Mouse (Mus musculus) liver, adult 2 months (tissue): ENCODE measurements around the gene Pigg. TPM values are rescaled to one million over a fixed set of nuclear protein-coding genes. Genes with fewer than 3 reads are reported as not detected.
"Not testable (repeated sequence)": the region's sequence is repeated elsewhere in the genome, so short reads cannot be mapped to it uniquely, and the experiment has no call there.

ENCODE experiments used
- DNase-seq: peaks from one replicate; pipeline ENCODE4 v3.0.0-alpha.2; 2011; ENCODE audit warnings: low read depth, low spot score; ENCODE audit errors: extremely low read depth
- H3K27ac ChIP-seq: fragments of 200-500 bp; replicated peaks from 2 replicates; pipeline ENCODE4 v1.5.1; 2012; ENCODE audit warnings: low read depth, mild to moderate bottlenecking, control low read depth, inconsistent platforms, low read length; ENCODE audit not compliant: insufficient read depth
- H3K27me3 ChIP-seq: fragments of 200-500 bp; 2 replicates; pipeline ENCODE4 v1.6.1; 2012; ENCODE audit warnings: mild to moderate bottlenecking, moderate library complexity, low read length, inconsistent platforms; ENCODE audit not compliant: control insufficient read depth, insufficient read depth
- H3K36me3 ChIP-seq: fragments of 200-500 bp; 2 replicates; pipeline ENCODE4 v1.6.1; 2012; ENCODE audit warnings: low read length, inconsistent platforms; ENCODE audit not compliant: control insufficient read depth, insufficient read depth
- H3K4me1 ChIP-seq: fragments of 200-500 bp; 2 replicates; pipeline ENCODE4 v1.6.1; 2011; ENCODE audit warnings: low read length; ENCODE audit not compliant: control insufficient read depth, insufficient read depth
- H3K4me3 ChIP-seq: fragments of 200-500 bp; 2 replicates; pipeline ENCODE4 v1.5.1; 2011; ENCODE audit warnings: low read depth, mild to moderate bottlenecking, control low read depth, low read length, moderate library complexity; ENCODE audit not compliant: insufficient read depth
- H3K79me2 ChIP-seq: fragments of 200-500 bp; 2 replicates; pipeline ENCODE4 v1.6.1; 2012; ENCODE audit warnings: inconsistent platforms, mild to moderate bottlenecking, low read length, moderate library complexity; ENCODE audit not compliant: control insufficient read depth, insufficient read depth
- H3K9ac ChIP-seq: fragments of 200-500 bp; 2 replicates; pipeline ENCODE4 v1.6.1; 2012; ENCODE audit warnings: low read depth, mild to moderate bottlenecking, control low read depth, inconsistent platforms, low read length
- CTCF ChIP-seq: fragments of 200-500 bp; IDR thresholded peaks from 2 replicates; pipeline ENCODE4 v1.5.1; 2011; ENCODE audit warnings: low read depth, low read length, control low read depth
- POLR2A ChIP-seq: fragments of 200-500 bp; IDR thresholded peaks from 2 replicates; pipeline ENCODE4 v1.6.1; 2011; ENCODE audit warnings: low read length, control low read depth; ENCODE audit not compliant: insufficient read depth; ENCODE audit errors: extremely low read depth
- WGBS: fragments of 180-500 bp; shearing (Covaris S2); methylation state at CpG from one replicate; pipeline ENCODE4 v1.1.7; 2018; 5-methylcytosine and 5-hydroxymethylcytosine counted together
- polyA plus RNA-seq: library from polyadenylated mRNA; depleted of rRNA; stranded (reverse); fragments of >200 nt; gene quantifications from 2 replicates; pipeline ENCODE4 v1.2.3, GENCODE M21; 2012
- total RNA-seq: library from RNA; depleted of rRNA; stranded (reverse); fragments of >200 nt; gene quantifications from 2 replicates; pipeline ENCODE4 v1.2.3, GENCODE M21; 2014

The Pigg gene
- total and polyA plus RNA-seq, 2 experiments, result 4.9 to 10.8 TPM

DNA sequence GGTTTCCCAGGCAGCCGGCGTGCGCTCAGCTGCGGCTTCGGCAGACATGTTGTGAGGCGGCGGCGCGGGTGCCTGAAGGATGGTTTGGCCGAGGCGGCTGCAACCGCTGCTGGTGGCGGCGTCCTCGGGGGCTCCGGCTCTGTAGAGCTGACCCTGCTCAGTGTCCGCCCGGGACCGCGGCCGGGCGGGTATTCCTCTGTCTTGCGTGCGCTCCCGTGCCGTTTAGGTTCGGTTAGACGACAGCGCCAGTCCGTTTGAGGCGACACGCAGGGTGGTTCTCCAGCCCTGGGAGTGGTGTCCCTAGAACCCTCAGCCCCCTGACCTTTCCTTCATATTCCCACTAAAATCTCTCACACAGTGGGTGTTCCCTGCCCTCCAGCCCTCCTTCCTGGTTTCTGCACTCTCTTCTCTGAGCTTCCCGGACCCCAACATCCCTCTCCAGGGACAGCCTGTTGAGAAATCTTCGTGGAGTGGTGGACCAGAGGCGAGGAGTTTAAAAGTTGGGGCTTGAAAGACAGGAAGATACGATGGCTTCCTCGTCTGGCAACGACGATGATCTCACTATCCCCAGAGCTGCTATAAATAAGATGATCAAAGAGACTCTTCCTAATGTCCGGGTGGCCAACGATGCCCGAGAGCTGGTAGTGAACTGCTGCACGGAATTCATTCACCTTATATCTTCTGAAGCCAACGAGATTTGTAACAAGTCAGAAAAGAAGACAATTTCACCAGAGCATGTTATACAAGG lies 43.2 kb upstream of the Pigg start:
- H3K4me1 ChIP-seq, result peaks cover 12% of the 10 kb centered on the region

DNA sequence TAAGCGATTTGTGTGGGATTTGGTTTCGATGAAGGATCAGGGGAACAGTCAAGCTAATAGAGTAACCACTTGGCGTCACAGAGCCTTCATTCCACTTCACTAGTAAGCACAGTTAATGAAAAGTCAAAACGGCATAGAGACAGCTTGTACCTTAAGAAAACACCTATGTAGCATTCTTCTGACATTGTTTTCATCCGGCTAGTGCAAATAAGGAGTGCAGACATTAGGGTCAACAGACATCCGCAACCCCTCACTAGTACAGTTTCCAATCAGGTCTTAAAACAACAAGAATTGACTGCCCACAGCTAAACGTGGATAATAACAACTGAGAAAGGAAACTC lies 42.6 kb upstream of the Pigg start:
- 4% methylated on average over 7 of the region's 7 CpGs for WGBS
- peak; percentile 14 for DNase-seq
- Histone ChIP-seq H3K27me3 (no peaks in the 10 kb centered on the region), H3K9ac (peak overlapping the region; percentile 31; the same call in 1 of the 2 replicates), H3K36me3 (peaks cover 9% of the 10 kb centered on the region), H3K79me2 (peaks cover 14% of the 10 kb centered on the region; the same call in 1 of the 2 replicates), H3K27ac (no peak overlapping the region), H3K4me3 (peak overlapping the region; percentile 99), H3K4me1 (peaks cover 12% of the 10 kb centered on the region)
- TF ChIP-seq POLR2A (no peak), CTCF (no peak)

More for the DNA sequence above, 43.2 kb upstream of the Pigg start:
- peak overlapping the region; percentile 89 for H3K27ac ChIP-seq
- H3K27me3 ChIP-seq, result no peaks in the 10 kb centered on the region
- TF ChIP-seq POLR2A, result no peak
- TF ChIP-seq CTCF, result no peak
- no peak for DNase-seq
- WGBS, result under 1% methylated on average over 44 of the region's 44 CpGs
- H3K9ac ChIP-seq, result peak overlapping the region; percentile 99
- peaks cover 14% of the 10 kb centered on the region; the same call in 1 of the 2 replicates for H3K79me2 ChIP-seq
- peaks cover 8% of the 10 kb centered on the region for H3K36me3 ChIP-seq
- peak overlapping the region; percentile 99 for H3K4me3 ChIP-seq

DNA sequence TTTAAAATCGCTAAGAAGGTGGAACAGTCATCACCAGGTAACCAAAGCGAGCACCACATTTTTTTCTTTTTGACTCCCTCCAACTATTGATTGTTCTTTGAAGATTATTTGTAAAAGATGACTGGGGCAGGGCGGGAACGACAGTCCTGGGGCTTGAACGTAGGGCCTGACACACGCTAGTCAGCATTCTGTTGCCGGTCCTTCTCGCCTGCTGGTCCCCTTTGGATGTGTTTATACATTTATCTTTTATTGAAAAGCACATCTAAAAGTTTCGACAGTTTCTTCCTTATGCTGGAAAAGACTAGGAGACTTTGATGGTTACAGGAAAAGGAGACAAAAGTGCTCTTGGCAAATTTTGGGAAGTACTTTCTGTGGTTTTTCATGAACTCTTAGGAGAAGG lies 42.0 kb upstream of the Pigg start:
- peak overlapping the region; percentile 49; the same call in 1 of the 2 replicates for H3K4me3 ChIP-seq
- H3K27ac ChIP-seq, result no peak overlapping the region
- no peak overlapping the region for H3K9ac ChIP-seq
- TF ChIP-seq POLR2A, result no peak
- no peak for TF ChIP-seq CTCF
- H3K36me3 ChIP-seq, result peaks cover 12% of the 10 kb centered on the region
- 13% methylated on average over 9 of the region's 9 CpGs for WGBS
- DNase-seq, result peak; percentile 46
- peaks cover 14% of the 10 kb centered on the region; the same call in 1 of the 2 replicates for H3K79me2 ChIP-seq
- H3K4me1 ChIP-seq, result peaks cover 12% of the 10 kb centered on the region
- no peaks in the 10 kb centered on the region for H3K27me3 ChIP-seq

DNA sequence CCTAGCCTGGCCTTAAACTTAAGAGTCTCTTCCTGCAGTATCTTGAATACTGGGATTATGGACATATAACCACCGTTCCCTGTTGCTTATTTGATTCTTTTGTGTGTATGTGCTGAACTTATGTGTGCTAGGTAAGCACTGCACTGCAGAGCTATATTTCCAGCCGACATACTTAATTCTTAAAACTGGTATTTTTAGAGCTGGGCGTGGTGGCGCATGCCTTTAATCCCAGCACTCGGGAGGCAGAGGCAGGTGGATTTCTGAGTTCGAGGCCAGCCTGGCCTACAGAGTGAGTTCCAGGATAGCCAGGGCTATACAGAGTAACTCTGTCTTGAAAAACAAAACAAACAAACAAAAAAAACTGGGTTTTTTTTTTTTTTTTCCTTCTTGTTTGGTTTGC lies 41.1 kb upstream of the Pigg start:
- not testable (repeated sequence) for H3K27me3 ChIP-seq, H3K9ac ChIP-seq, H3K27ac ChIP-seq, H3K4me3 ChIP-seq, DNase-seq
- 93% methylated on average over 6 of the region's 6 CpGs for WGBS
- Histone ChIP-seq H3K36me3 (peaks cover 16% of the 10 kb centered on the region), H3K4me1 (peaks cover 12% of the 10 kb centered on the region), H3K79me2 (peaks cover 14% of the 10 kb centered on the region; the same call in 1 of the 2 replicates)

DNA sequence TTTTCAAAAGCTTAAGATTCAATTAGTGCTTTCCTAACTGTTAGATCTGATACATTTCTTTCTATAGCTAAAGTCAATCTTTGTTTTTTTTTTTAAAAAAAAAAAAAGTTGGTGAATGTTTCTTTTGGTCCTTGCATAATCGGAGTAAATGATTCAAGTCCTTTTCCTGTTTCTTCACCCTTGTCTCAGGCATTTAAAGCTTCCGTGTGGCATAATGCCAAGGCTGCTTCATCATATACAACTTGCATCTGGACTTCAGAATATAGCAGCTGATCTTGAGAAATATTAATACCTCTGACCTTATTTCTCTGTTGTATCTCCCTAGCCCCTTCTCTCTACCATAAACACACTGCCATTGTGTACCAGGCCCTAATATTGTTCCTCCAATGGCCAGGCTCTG lies 25.5 kb upstream of the Pigg start:
- H3K79me2 ChIP-seq, result no peaks in the 10 kb centered on the region
- no peak for DNase-seq
- no peaks in the 10 kb centered on the region for H3K4me1 ChIP-seq
- H3K27me3 ChIP-seq, result no peaks in the 10 kb centered on the region
- no peaks in the 10 kb centered on the region for H3K36me3 ChIP-seq
- 68% methylated on average over 2 of the region's 2 CpGs for WGBS
- no peak overlapping the region for H3K9ac ChIP-seq
- TF ChIP-seq POLR2A, result no peak
- TF ChIP-seq CTCF, result no peak
- H3K27ac ChIP-seq, result no peak overlapping the region
- H3K4me3 ChIP-seq, result no peak overlapping the region

DNA sequence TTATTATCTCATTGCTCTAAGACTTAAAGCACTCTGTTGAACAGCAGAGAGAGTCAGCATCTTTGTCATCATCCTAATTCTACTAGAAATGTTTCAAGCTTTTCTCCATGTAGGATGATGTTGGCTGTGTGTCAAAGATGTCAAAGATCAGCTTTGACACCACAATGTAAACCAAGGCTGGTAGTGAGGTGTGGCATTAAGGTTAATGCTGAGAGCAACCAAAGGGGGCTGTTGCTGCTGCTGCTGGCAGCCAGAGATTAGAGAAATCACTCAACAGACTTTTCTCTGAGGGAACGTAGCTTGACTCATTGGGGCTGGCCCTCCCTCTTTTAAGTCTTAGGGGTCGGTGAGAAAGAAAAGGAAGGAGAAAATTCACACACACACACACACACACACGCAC lies 10.8 kb upstream of the Pigg start:
- whole genome bisulfite sequencing, result 78% methylated on average over 3 of the region's 3 CpGs
- H3K4me3 ChIP-seq, result no peak overlapping the region
- no peak for DNase-seq
- no peaks in the 10 kb centered on the region for H3K36me3 ChIP-seq
- no peak overlapping the region for H3K9ac ChIP-seq
- TF ChIP-seq CTCF, result no peak
- TF ChIP-seq POLR2A, result no peak
- H3K27ac ChIP-seq, result no peak overlapping the region
- no peaks in the 10 kb centered on the region for H3K27me3 ChIP-seq
- H3K4me1 ChIP-seq, result no peaks in the 10 kb centered on the region
- H3K79me2 ChIP-seq, result no peaks in the 10 kb centered on the region
